Mouse (Mus musculus) kidney, postnatal 0 days (tissue): ENCODE measurements around the gene Stard13. TPM values are rescaled to one million over a fixed set of nuclear protein-coding genes. Genes with fewer than 3 reads are reported as not detected.

Experiments used
- ATAC-seq: fragments of 200-750 bp; cut with Nextera tagmentation; replicated peaks from 2 replicates; pipeline ENCODE4 v1.8.0; 2017; ENCODE audit warnings: low read depth, moderate number of reproducible peaks, moderate TSS enrichment, moderate library complexity; ENCODE audit not compliant: low FRiP score
- DNase-seq: peaks from one replicate; pipeline ENCODE4 v3.0.0-alpha.2; 2016; ENCODE audit warnings: low spot score
- H3K27ac ChIP-seq: fragments of 300-500 bp; sonication (generic); 2 replicates; pipeline ENCODE4 v1.5.1; 2014; ENCODE audit warnings: mild to moderate bottlenecking
- H3K27me3 ChIP-seq: fragments of 300-500 bp; sonication (generic); 2 replicates; pipeline ENCODE4 v1.6.1; 2014; ENCODE audit warnings: low read length, mixed read lengths; ENCODE audit not compliant: insufficient read depth
- H3K36me3 ChIP-seq: fragments of 300-500 bp; sonication (generic); 2 replicates; pipeline ENCODE4 v1.6.1; 2014; ENCODE audit warnings: low read length, mixed read lengths; ENCODE audit not compliant: insufficient read depth
- H3K4me1 ChIP-seq: fragments of 300-500 bp; sonication (generic); replicated peaks from 2 replicates; pipeline ENCODE4 v1.6.1; 2014; ENCODE audit warnings: antibody characterized with exemption, low read length, mixed read lengths; ENCODE audit not compliant: insufficient read depth
- H3K4me2 ChIP-seq: fragments of 300-500 bp; sonication (generic); 2 replicates; pipeline ENCODE4 v1.6.1; 2014; ENCODE audit warnings: mild to moderate bottlenecking, low read length, moderate library complexity, mixed read lengths
- H3K4me3 ChIP-seq: fragments of 300-500 bp; sonication (generic); replicated peaks from 2 replicates; pipeline ENCODE4 v1.5.1; 2014; ENCODE audit warnings: low read depth, low read length
- H3K9ac ChIP-seq: fragments of 300-500 bp; sonication (generic); 2 replicates; pipeline ENCODE4 v1.6.1; 2014; ENCODE audit warnings: low read depth, low read length
- H3K9me3 ChIP-seq: fragments of 300-500 bp; sonication (generic); replicated peaks from 2 replicates; pipeline ENCODE4 v1.6.1; 2016; ENCODE audit warnings: low read length, inconsistent platforms, mixed read lengths
- CTCF ChIP-seq: IDR thresholded peaks from 2 replicates; pipeline ENCODE4 v1.5.1; 2016; ENCODE audit warnings: antibody characterized with exemption, low read depth, mild to moderate bottlenecking, moderate library complexity
- WGBS: fragments of 180-500 bp; shearing (Covaris S2); extraction: QIAGEN DNeasy Blood & Tissue Kit; methylation state at CpG from one replicate; pipeline ENCODE4 v1.1.7; 2014; 5-methylcytosine and 5-hydroxymethylcytosine counted together
- polyA plus RNA-seq: library from polyadenylated mRNA; unstranded; fragments of >200 nt; fragmentation: Nextera tagmentation; extraction: Ambion mirVana; gene quantifications from 2 replicates; pipeline ENCODE4 v1.2.1, GENCODE M21; 2015

The Stard13 gene
- polyA plus RNA-seq, 1 experiment from 2014 or later = 7.8 TPM

DNA sequence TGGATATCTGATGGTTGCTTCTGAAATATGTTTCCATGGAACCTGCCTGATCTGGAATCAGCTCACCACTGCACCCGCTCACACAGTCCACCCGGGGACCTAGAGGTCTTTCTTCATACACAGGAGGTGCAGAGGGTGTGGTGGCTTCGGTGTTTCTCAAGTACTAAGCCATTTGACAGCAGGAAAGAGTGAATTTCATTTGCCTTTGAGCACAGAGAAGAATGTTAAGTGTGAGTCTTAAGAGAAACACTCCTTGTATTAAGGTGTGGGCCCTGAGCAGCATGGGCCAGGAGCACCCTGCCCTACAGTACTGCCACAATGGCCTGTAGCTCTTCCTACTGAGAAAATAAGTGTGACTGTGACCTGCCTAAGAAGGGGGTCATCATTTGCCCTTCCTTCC lies 65.4 kb downstream of the Stard13 start:
- DNase-seq = no peak
- WGBS = 75% methylated on average over 3 of the region's 3 CpGs
- H3K27ac ChIP-seq = 0 out of 2 replicates have a peak overlapping the region, but pooled peaks have one; percentile 1
- no peak overlapping the region for H3K4me2 ChIP-seq
- no peak overlapping the region for H3K4me3 ChIP-seq
- no peak for TF ChIP-seq CTCF
- ATAC-seq = no peak
- no peak overlapping the region for H3K9ac ChIP-seq
- 0 out of 2 replicates have a peak, but pooled peaks cover 11% of the 10 kb centered on the region for H3K4me1 ChIP-seq
- H3K9me3 ChIP-seq = no peaks in the 10 kb centered on the region
- no peaks in the 10 kb centered on the region for H3K36me3 ChIP-seq
- H3K27me3 ChIP-seq = no peaks in the 10 kb centered on the region

- Histone ChIP-seq H3K27me3 (no peaks in the 10 kb centered on the region), H3K9me3 (no peaks in the 10 kb centered on the region), H3K9ac (no peak overlapping the region), H3K4me2 (no peak overlapping the region), H3K27ac (peak overlapping the region; percentile 50; the same call in 1 of the 2 replicates), H3K4me1 (0 out of 2 replicates have a peak, but pooled peaks cover 11% of the 10 kb centered on the region), H3K36me3 (no peaks in the 10 kb centered on the region), H3K4me3 (no peak overlapping the region)
- ATAC-seq = peak; percentile 41; the same call in 1 of the 2 replicates
- WGBS = 36% methylated on average over 6 of the region's 6 CpGs
- TF ChIP-seq CTCF = no peak
- DNase-seq = peak; percentile 79
These were observed 66.0 kb downstream of the Stard13 start for GRCm38 (mm10) chr5:151167641-151168040.

DNA sequence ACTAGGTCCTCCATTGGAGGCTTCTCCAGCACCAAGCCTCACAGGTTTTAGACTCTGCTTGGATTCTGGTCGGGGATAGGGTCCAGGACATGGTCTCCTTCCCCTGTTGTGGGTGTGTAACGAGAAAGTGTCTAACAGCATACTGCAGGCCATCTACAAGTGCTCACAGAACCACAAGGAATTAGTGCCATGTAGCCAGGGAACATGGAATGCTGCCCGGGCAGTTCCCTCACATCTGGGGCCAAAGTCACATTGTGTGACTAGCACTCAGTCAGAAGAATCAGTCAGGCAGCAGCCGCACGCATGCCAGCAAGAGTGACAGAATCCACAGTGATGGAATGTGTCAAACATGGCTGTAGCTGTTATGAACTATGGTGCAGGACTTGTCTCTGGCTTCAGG lies 67.4 kb downstream of the Stard13 start:
- Histone ChIP-seq H3K9me3 (no peaks in the 10 kb centered on the region), H3K9ac (no peak overlapping the region), H3K27ac (peak overlapping the region; percentile 15; the same call in 1 of the 2 replicates), H3K36me3 (no peaks in the 10 kb centered on the region), H3K4me1 (0 out of 2 replicates have a peak, but pooled peaks cover 11% of the 10 kb centered on the region), H3K4me2 (no peak overlapping the region), H3K4me3 (no peak overlapping the region), H3K27me3 (no peaks in the 10 kb centered on the region)
- TF ChIP-seq CTCF = no peak
- DNase-seq (no peak), ATAC-seq (peak; percentile 36; the same call in 1 of the 2 replicates)
- 76% methylated on average over 5 of the region's 5 CpGs for WGBS

DNA sequence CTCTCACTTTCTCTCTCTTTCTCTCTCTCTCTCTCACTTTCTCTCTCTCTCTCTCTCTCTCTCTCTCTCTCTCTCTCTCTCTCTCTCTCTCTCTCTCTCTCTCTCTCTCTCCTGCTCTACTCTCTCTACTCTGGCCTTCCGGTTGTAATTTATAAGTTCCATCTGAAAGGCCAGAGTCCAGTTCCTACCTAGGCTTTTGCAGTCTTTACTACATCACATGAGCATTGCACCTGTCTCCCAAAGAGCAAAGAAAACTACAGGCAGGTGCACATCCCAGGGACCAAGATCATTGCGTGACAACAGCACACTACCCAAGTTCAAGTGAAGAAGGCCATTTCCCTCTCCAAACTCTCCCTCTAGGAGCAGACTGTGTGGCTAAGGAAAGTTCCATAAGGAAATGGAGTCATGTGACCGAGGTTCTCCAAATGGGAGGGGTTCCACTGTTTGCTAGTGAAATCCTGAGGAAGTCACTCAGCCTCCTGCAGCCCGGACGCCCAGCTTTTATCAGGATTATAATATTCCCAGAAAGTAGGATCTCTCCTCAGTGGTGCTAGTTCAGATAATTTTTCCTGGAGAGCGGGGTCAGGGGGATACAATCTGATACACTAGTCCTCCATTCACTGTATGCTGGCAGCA lies 68.1 kb downstream of the Stard13 start:
- no peaks in the 10 kb centered on the region for H3K36me3 ChIP-seq
- no peak overlapping the region for H3K9ac ChIP-seq
- H3K4me3 ChIP-seq = no peak overlapping the region
- 82% methylated on average over 6 of the region's 6 CpGs for WGBS
- ATAC-seq (no peak), DNase-seq (no peak)
- H3K4me1 ChIP-seq = 0 out of 2 replicates have a peak, but pooled peaks cover 11% of the 10 kb centered on the region
- no peak overlapping the region for H3K27ac ChIP-seq
- no peak for TF ChIP-seq CTCF
- H3K27me3 ChIP-seq = no peaks in the 10 kb centered on the region
- no peaks in the 10 kb centered on the region for H3K9me3 ChIP-seq
- no peak overlapping the region for H3K4me2 ChIP-seq

- Histone ChIP-seq H3K4me2 (no peak overlapping the region), H3K9me3 (no peaks in the 10 kb centered on the region), H3K9ac (no peak overlapping the region), H3K4me3 (no peak overlapping the region), H3K36me3 (no peaks in the 10 kb centered on the region), H3K4me1 (0 out of 2 replicates have a peak, but pooled peaks cover 11% of the 10 kb centered on the region), H3K27ac (no peak overlapping the region), H3K27me3 (no peaks in the 10 kb centered on the region)
- TF ChIP-seq CTCF = no peak
- no peak for ATAC-seq
- 74% methylated on average over 4 of the region's 4 CpGs for WGBS
- DNase-seq = no peak
These were observed 68.8 kb downstream of the Stard13 start for GRCm38 (mm10) chr5:151164815-151165214.

- Histone ChIP-seq H3K4me1 (0 out of 2 replicates have a peak, but pooled peaks cover 8% of the 10 kb centered on the region), H3K4me3 (no peak overlapping the region), H3K36me3 (no peaks in the 10 kb centered on the region), H3K9ac (no peak overlapping the region), H3K27ac (no peak overlapping the region), H3K4me2 (no peak overlapping the region), H3K9me3 (no peaks in the 10 kb centered on the region), H3K27me3 (no peaks in the 10 kb centered on the region)
- DNase-seq = no peak
- ATAC-seq = no peak
- no peak for TF ChIP-seq CTCF
- 90% methylated on average over 3 of the region's 3 CpGs for WGBS
These were observed 71.0 kb downstream of the Stard13 start for GRCm38 (mm10) chr5:151162642-151163041.
